Mouse (Mus musculus): ENCODE results near the gene Gprasp1.

Gprasp1 gene

GRCm38 (mm10) chrX:135837896-135838295 is 95.4 kb downstream of the Gprasp1 start:
- no peak for DNase-seq (ENCODE audit: low read depth)

GRCm38 (mm10) chrX:135838521-135839360 is 96.2 kb downstream of the Gprasp1 start, which contains the start of gene Gprasp2:
Gene Gprasp2, plus strand, starts transcription at chrX:135839034.
- DNase-seq (ENCODE audit: low read depth), result peak; percentile 6

GRCm38 (mm10) chrX:135839397-135840391 is 97.2 kb downstream of the Gprasp1 start:
- peak; percentile 60 for DNase-seq (ENCODE audit: low read depth)
